In genomic region chr8:118284112-118285029, GRCm38 (mm10) we compare ENCODE assay signal across 8 mouse cellular contexts. TPM values are rescaled to one million over a fixed set of nuclear protein-coding genes. Genes with fewer than 3 reads are reported as not detected.
DNase-seq lines count a peak whose midpoint lies in the region; ATAC-seq and TF ChIP-seq lines count a peak whose summit lies in the region.

No protein-coding gene starts in this region.

- no peak for TF ChIP-seq CTCF in testis, adult 2 months (IDR thresholded peaks at IDR 0.05; ENCODE audit: control insufficient read depth, insufficient read depth, insufficient replicate concordance, low read depth, low read length)

- no peak overlapping the region for H3K27ac ChIP-seq in testis, adult 2 months (ENCODE audit: control insufficient read depth, insufficient read depth, low read depth, low read length)
- H3K27ac ChIP-seq in intestine, embryonic 15.5 days, result no peak overlapping the region

- H3K4me3 ChIP-seq in testis, adult 2 months (ENCODE audit: control insufficient read depth, low read depth, low read length), result peak overlapping the region; percentile 5; the same call in 1 of the 2 replicates
- peak overlapping the region; percentile 46 for H3K4me3 ChIP-seq in intestine, embryonic 15.5 days (replicated peaks)

- no peak for TF ChIP-seq POLR2A in testis, adult 2 months (IDR thresholded peaks at IDR 0.05; ENCODE audit: control insufficient read depth, low read depth, low read length)

- no peak for DNase-seq in testis, postnatal 14 days (ENCODE audit: low spot score)
- DNase-seq in cerebellum, postnatal 25 days, result peak; percentile 59 to 73
- peak; percentile 78 for DNase-seq in gastrocnemius, postnatal 14 days
- DNase-seq in lung, postnatal 10 days, result peak; percentile 25
- DNase-seq in skeletal muscle tissue, adult 2 months (ENCODE audit: low read depth, low spot score), result peak; percentile 70
- DNase-seq in thymus, postnatal 25 days, result no peak

- no peaks in the 10 kb centered on the region for H3K9me3 ChIP-seq in intestine, embryonic 15.5 days

- peak; percentile 59; the same call in 1 of the 2 replicates for ATAC-seq in intestine, embryonic 15.5 days

- WGBS in intestine, embryonic 15.5 days, result 2% methylated on average over 46 of the region's 46 CpGs

- no peaks in the 10 kb centered on the region for H3K36me3 ChIP-seq in testis, adult 2 months (ENCODE audit: control insufficient read depth, insufficient read depth, low read length)
- no peaks in the 10 kb centered on the region for H3K36me3 ChIP-seq in intestine, embryonic 15.5 days

- H3K27me3 ChIP-seq in testis, adult 2 months (ENCODE audit: control insufficient read depth, insufficient read depth, low read length), result peaks cover 5% of the 10 kb centered on the region
- H3K27me3 ChIP-seq in intestine, embryonic 15.5 days (replicated peaks), result peaks cover 24% of the 10 kb centered on the region

- peak overlapping the region; percentile 50 for H3K9ac ChIP-seq in intestine, embryonic 15.5 days

- H3K4me1 ChIP-seq in testis, adult 2 months (ENCODE audit: control insufficient read depth, insufficient read depth, low read length), result peaks cover 4% of the 10 kb centered on the region
- peaks cover 13% of the 10 kb centered on the region for H3K4me1 ChIP-seq in intestine, embryonic 15.5 days (replicated peaks)

- peak overlapping the region; percentile 92 for H3K4me2 ChIP-seq in intestine, embryonic 15.5 days (replicated peaks)

- intact Hi-C loops in gastrocnemius, postnatal 14 days (cut with DNase I; ENCODE audit: low total_unique reads), result no loop called here

RNA-seq across cellular contexts. Expression of gene Cdh13, which starts 0.8 kb away (rescaled TPM):
- polyA plus RNA-seq in testis, adult 2 months (2012; rRNA removed), result 4.5 and 5.1 TPM in 2 replicates
- 100 to 1,000 TPM in 1 of 2 experiments, 10 to 100 TPM in 1; 77.5 to 130 TPM for total RNA-seq in gastrocnemius, postnatal 14 days (2021)
- polyA plus RNA-seq in intestine, embryonic 15.5 days (2015; fragmentation: Nextera tagmentation; extraction: Ambion mirVana), result 6.2 and 6.5 TPM in 2 replicates

Comparison
In these comparisons a context has a peak if more than half of its experiments do, and no peak if none do; other contexts are left out.
1. DNase-seq: peak in cerebellum, postnatal 25 days (2 of 2), gastrocnemius, postnatal 14 days (single experiment), lung, postnatal 10 days (single experiment) and skeletal muscle tissue, adult 2 months (single experiment); none in testis, postnatal 14 days (single experiment) and thymus, postnatal 25 days (single experiment).